Mouse (Mus musculus) kidney, embryonic 15.5 days (tissue): ENCODE data around the gene Trmo. TPM values are rescaled to one million over a fixed set of nuclear protein-coding genes. Genes with fewer than 3 reads are reported as not detected.

Experiments used
- ATAC-seq: fragments of 200-750 bp; cut with Nextera tagmentation; replicated peaks from 2 replicates; pipeline ENCODE4 v1.8.0; 2017; ENCODE audit warnings: moderate TSS enrichment; ENCODE audit not compliant: low FRiP score
- H3K27ac ChIP-seq: fragments of 300-500 bp; sonication (generic); 2 replicates; pipeline ENCODE4 v1.5.1; 2015; ENCODE audit warnings: mild to moderate bottlenecking, inconsistent platforms
- H3K27me3 ChIP-seq: fragments of 300-500 bp; sonication (generic); 2 replicates; pipeline ENCODE4 v1.6.1; 2015; ENCODE audit warnings: inconsistent platforms
- H3K36me3 ChIP-seq: fragments of 300-500 bp; sonication (generic); 2 replicates; pipeline ENCODE4 v1.6.1; 2015; ENCODE audit warnings: inconsistent platforms
- H3K4me1 ChIP-seq: fragments of 300-500 bp; sonication (generic); 2 replicates; pipeline ENCODE4 v1.6.1; 2015; ENCODE audit warnings: inconsistent platforms
- H3K4me2 ChIP-seq: fragments of 300-500 bp; sonication (generic); 2 replicates; pipeline ENCODE4 v1.6.1; 2015; ENCODE audit warnings: moderate library complexity, mild to moderate bottlenecking, inconsistent platforms
- H3K4me3 ChIP-seq: fragments of 300-500 bp; sonication (generic); replicated peaks from 2 replicates; pipeline ENCODE4 v1.5.1; 2015; ENCODE audit warnings: mild to moderate bottlenecking, inconsistent platforms
- H3K9ac ChIP-seq: fragments of 300-500 bp; sonication (generic); 2 replicates; pipeline ENCODE4 v1.6.1; 2015; ENCODE audit warnings: mild to moderate bottlenecking, inconsistent platforms
- H3K9me3 ChIP-seq: fragments of 300-500 bp; sonication (generic); replicated peaks from 2 replicates; pipeline ENCODE4 v1.6.1; 2016; ENCODE audit warnings: inconsistent platforms
- WGBS: fragments of 180-500 bp; shearing (Covaris S2); methylation state at CpG from one replicate; pipeline ENCODE4 v1.1.7; 2015; ENCODE audit warnings: mixed read lengths; 5-methylcytosine and 5-hydroxymethylcytosine counted together
- polyA plus RNA-seq: library from polyadenylated mRNA; unstranded; fragments of >200 nt; fragmentation: Nextera tagmentation; extraction: Ambion mirVana; gene quantifications from 2 replicates; pipeline ENCODE4 v1.2.1, GENCODE M21; 2015

The Trmo gene
- polyA plus RNA-seq, 1 experiment from 2014 or later: 11.1 TPM

- Histone ChIP-seq H3K4me3 (no peak overlapping the region), H3K4me2 (no peak overlapping the region), H3K9me3 (no peaks in the 10 kb centered on the region), H3K27ac (no peak overlapping the region), H3K4me1 (peaks cover 32% of the 10 kb centered on the region), H3K36me3 (no peaks in the 10 kb centered on the region), H3K9ac (no peak overlapping the region), H3K27me3 (peaks cover 100% of the 10 kb centered on the region)
- ATAC-seq: no peak
- 24% methylated on average over 6 of the region's 6 CpGs for WGBS
Measured at GRCm38 (mm10) chr4:46346221-46346620, 43.0 kb downstream of the Trmo start.

- WGBS: 21% methylated on average over 3 of the region's 3 CpGs
- no peak for ATAC-seq
- Histone ChIP-seq H3K36me3 (no peaks in the 10 kb centered on the region), H3K9ac (no peak overlapping the region), H3K27me3 (peaks cover 100% of the 10 kb centered on the region), H3K27ac (no peak overlapping the region), H3K4me2 (no peak overlapping the region), H3K9me3 (no peaks in the 10 kb centered on the region), H3K4me3 (no peak overlapping the region), H3K4me1 (peaks cover 32% of the 10 kb centered on the region)
Measured at GRCm38 (mm10) chr4:46345773-46346100, 43.5 kb downstream of the Trmo start.

GRCm38 (mm10) chr4:46345056-46345772 is 44.0 kb downstream of the Trmo start:
- ATAC-seq: no peak
- Histone ChIP-seq H3K4me1 (peaks cover 32% of the 10 kb centered on the region), H3K36me3 (no peaks in the 10 kb centered on the region), H3K27me3 (peaks cover 100% of the 10 kb centered on the region), H3K9me3 (no peaks in the 10 kb centered on the region), H3K4me3 (peak overlapping the region; percentile 41), H3K4me2 (peak overlapping the region; percentile 61), H3K9ac (no peak overlapping the region), H3K27ac (no peak overlapping the region)
- WGBS: 3% methylated on average over 67 of the region's 67 CpGs

GRCm38 (mm10) chr4:46344288-46344687 is 44.9 kb downstream of the Trmo start:
- Histone ChIP-seq H3K27ac (no peak overlapping the region), H3K36me3 (no peaks in the 10 kb centered on the region), H3K9ac (no peak overlapping the region), H3K4me2 (peak overlapping the region; percentile 61), H3K27me3 (peaks cover 100% of the 10 kb centered on the region), H3K4me3 (peak overlapping the region; percentile 41), H3K4me1 (peaks cover 34% of the 10 kb centered on the region), H3K9me3 (no peaks in the 10 kb centered on the region)
- under 1% methylated on average over 51 of the region's 51 CpGs for WGBS
- no peak for ATAC-seq

- ATAC-seq: peak; percentile 57; the same call in 1 of the 2 replicates
- Histone ChIP-seq H3K4me3 (peak within 1 kb of the TSS; percentile 41), H3K36me3 (no peaks in the 10 kb centered on the region), H3K27ac (no peak within 1 kb of the TSS), H3K9ac (no peak within 1 kb of the TSS), H3K27me3 (peaks cover 100% of the 10 kb centered on the region), H3K9me3 (no peaks in the 10 kb centered on the region), H3K4me2 (peak within 1 kb of the TSS; percentile 61), H3K4me1 (peaks cover 34% of the 10 kb centered on the region)
- WGBS: under 1% methylated on average over 65 of the region's 70 CpGs
Measured at GRCm38 (mm10) chr4:46343596-46344260, 45.5 kb downstream of the Trmo start, which contains the start of gene Foxe1. Gene Foxe1 (plus strand): TSS chr4:46343609.

- Histone ChIP-seq H3K9ac (no peak overlapping the region), H3K27me3 (peaks cover 100% of the 10 kb centered on the region), H3K4me1 (peaks cover 34% of the 10 kb centered on the region), H3K36me3 (no peaks in the 10 kb centered on the region), H3K9me3 (no peaks in the 10 kb centered on the region), H3K4me2 (peak overlapping the region; percentile 61), H3K27ac (no peak overlapping the region), H3K4me3 (peak overlapping the region; percentile 41)
- WGBS: under 1% methylated on average over 28 of the region's 28 CpGs
- ATAC-seq: no peak
Measured at GRCm38 (mm10) chr4:46342711-46343286, 46.4 kb downstream of the Trmo start.

- H3K36me3 ChIP-seq: no peaks in the 10 kb centered on the region
- no peak for ATAC-seq
- H3K27ac ChIP-seq: no peak overlapping the region
- WGBS: 10% methylated on average over 22 of the region's 22 CpGs
- H3K4me3 ChIP-seq: peak overlapping the region; percentile 41
- peak overlapping the region; percentile 61 for H3K4me2 ChIP-seq
- H3K4me1 ChIP-seq: peaks cover 34% of the 10 kb centered on the region
- H3K9ac ChIP-seq: no peak overlapping the region
- no peaks in the 10 kb centered on the region for H3K9me3 ChIP-seq
- H3K27me3 ChIP-seq: peaks cover 100% of the 10 kb centered on the region
Measured at GRCm38 (mm10) chr4:46341831-46342680, 47.2 kb downstream of the Trmo start.

- peaks cover 27% of the 10 kb centered on the region for H3K4me1 ChIP-seq
- WGBS: under 1% methylated on average over 26 of the region's 26 CpGs
- no peaks in the 10 kb centered on the region for H3K36me3 ChIP-seq
- ATAC-seq: no peak
- H3K9ac ChIP-seq: no peak overlapping the region
- H3K27ac ChIP-seq: no peak overlapping the region
- H3K4me2 ChIP-seq: 0 out of 2 replicates have a peak overlapping the region, but pooled peaks have one; percentile 12
- H3K4me3 ChIP-seq: peak overlapping the region; percentile 7; the same call in 1 of the 2 replicates
- H3K9me3 ChIP-seq: no peaks in the 10 kb centered on the region
- peaks cover 94% of the 10 kb centered on the region for H3K27me3 ChIP-seq
Measured at GRCm38 (mm10) chr4:46339584-46339983, 49.7 kb downstream of the Trmo start.

GRCm38 (mm10) chr4:46339026-46339425 is 50.2 kb downstream of the Trmo start:
- Histone ChIP-seq H3K9me3 (no peaks in the 10 kb centered on the region), H3K4me2 (no peak overlapping the region), H3K9ac (no peak overlapping the region), H3K4me1 (peaks cover 22% of the 10 kb centered on the region), H3K36me3 (no peaks in the 10 kb centered on the region), H3K27me3 (peaks cover 94% of the 10 kb centered on the region), H3K27ac (no peak overlapping the region), H3K4me3 (no peak overlapping the region; the same call in 1 of the 2 replicates)
- WGBS: 11% methylated on average over 10 of the region's 10 CpGs
- ATAC-seq: no peak

GRCm38 (mm10) chr4:46337990-46338389 is 51.2 kb downstream of the Trmo start:
- 3% methylated on average over 3 of the region's 3 CpGs for WGBS
- Histone ChIP-seq H3K4me2 (no peak overlapping the region), H3K27me3 (peaks cover 93% of the 10 kb centered on the region), H3K9ac (no peak overlapping the region), H3K27ac (no peak overlapping the region), H3K4me1 (peaks cover 11% of the 10 kb centered on the region; the same call in 1 of the 2 replicates), H3K4me3 (no peak overlapping the region), H3K9me3 (no peaks in the 10 kb centered on the region), H3K36me3 (no peaks in the 10 kb centered on the region)
- no peak for ATAC-seq

GRCm38 (mm10) chr4:46335846-46336245 is 53.4 kb downstream of the Trmo start:
- H3K4me1 ChIP-seq: peaks cover 3% of the 10 kb centered on the region; the same call in 1 of the 2 replicates
- H3K4me3 ChIP-seq: no peak overlapping the region
- H3K27ac ChIP-seq: no peak overlapping the region
- no peaks in the 10 kb centered on the region for H3K36me3 ChIP-seq
- H3K4me2 ChIP-seq: no peak overlapping the region
- ATAC-seq: no peak; the same call in 1 of the 2 replicates
- peaks cover 82% of the 10 kb centered on the region for H3K27me3 ChIP-seq
- H3K9ac ChIP-seq: no peak overlapping the region
- 12% methylated on average over 1 of the region's 1 CpGs for WGBS
- H3K9me3 ChIP-seq: no peaks in the 10 kb centered on the region
